Mouse (Mus musculus) bone marrow macrophage, adult 2 months (primary cell): ENCODE data around the gene Zbtb22.

Experiments
- CTCF ChIP-seq: IDR thresholded peaks from 2 replicates; pipeline ENCODE4 v1.5.1; 2012; ENCODE audit warnings: low read depth, mild to moderate bottlenecking, low read length, moderate library complexity
- POLR2A ChIP-seq: IDR thresholded peaks from 2 replicates; pipeline ENCODE4 v1.6.1; 2012; ENCODE audit warnings: mild to moderate bottlenecking, low read depth, low read length, borderline replicate concordance

- TF ChIP-seq POLR2A, result no peak
- no peak for TF ChIP-seq CTCF
These were observed 41.3 kb upstream of the Zbtb22 start for GRCm38 (mm10) chr17:33874411-33874810.
